Mouse (Mus musculus) cerebellum, adult 2 months (tissue): ENCODE measurements at regions not wholly inside any gene's neighbourhood (a gene's known extent, or its start where the extent isn't known, plus 50 kb on each side); places are given as distances from the start of the nearest gene placed in this dataset.

Experiments used
- CTCF ChIP-seq: fragments of 200-500 bp; IDR thresholded peaks from 2 replicates; pipeline ENCODE4 v1.5.1; 2011; ENCODE audit warnings: low read depth, mild to moderate bottlenecking, control low read depth, low read length, moderate library complexity, borderline replicate concordance; ENCODE audit not compliant: insufficient read depth
- POLR2A ChIP-seq: fragments of 200-500 bp; IDR thresholded peaks from 2 replicates; pipeline ENCODE4 v1.6.1; 2011; ENCODE audit warnings: low read length, control low read depth, borderline replicate concordance; ENCODE audit not compliant: insufficient read depth

DNA sequence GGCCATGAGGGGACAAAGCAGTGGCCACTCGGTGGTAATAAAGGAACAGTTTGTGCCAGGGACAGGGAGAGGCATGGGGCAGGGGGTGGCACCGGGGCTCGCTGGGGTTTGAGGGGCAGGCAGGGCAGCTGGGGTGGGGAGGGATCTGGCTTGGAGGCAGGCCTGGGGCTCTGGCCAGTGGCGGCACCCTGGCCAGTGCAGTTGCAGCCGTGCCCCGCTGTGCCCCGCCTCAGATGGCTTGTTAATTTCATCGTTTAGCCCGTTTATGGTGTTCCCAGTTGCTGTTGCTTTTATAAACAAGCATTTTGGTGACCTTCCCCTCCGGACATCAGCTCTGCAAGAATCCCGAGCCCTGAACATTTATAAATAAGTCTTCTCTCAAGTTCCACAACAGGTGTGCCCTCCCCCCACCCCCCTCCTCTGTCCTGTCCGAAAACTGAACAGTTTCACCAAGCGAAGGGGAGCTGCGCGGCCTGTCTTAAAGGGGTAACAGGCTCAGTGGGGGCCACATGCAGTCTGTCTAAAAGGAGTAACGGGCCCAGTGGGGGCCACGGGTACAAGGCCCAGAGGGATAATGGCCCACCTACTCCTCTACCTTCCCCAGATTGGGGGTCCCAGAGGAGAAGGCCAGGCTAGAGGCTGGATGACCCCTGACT, 51.0 kb upstream of the Casz1 start:
- TF ChIP-seq CTCF, result no peak
- no peak for TF ChIP-seq POLR2A
